Mouse (Mus musculus) liver, embryonic 13.5 days (tissue): ENCODE measurements around the gene Exoc7. TPM values are rescaled to one million over a fixed set of nuclear protein-coding genes. Genes with fewer than 3 reads are reported as not detected.

Source experiments
- ATAC-seq: fragments of 200-750 bp; cut with Nextera tagmentation; 2 replicates; pipeline ENCODE4 v1.8.0; 2017; ENCODE audit warnings: low read depth, mild to moderate bottlenecking, moderate number of reproducible peaks, moderate library complexity
- DNase-seq: peaks from one replicate; pipeline ENCODE4 v3.0.0; 2022
- H3K27ac ChIP-seq: fragments of 300-500 bp; sonication (generic); 2 replicates; pipeline ENCODE4 v1.5.1; 2015; ENCODE audit warnings: moderate library complexity, mild to moderate bottlenecking, inconsistent platforms
- H3K27me3 ChIP-seq: fragments of 300-500 bp; sonication (generic); 2 replicates; pipeline ENCODE4 v1.6.1; 2015; ENCODE audit warnings: mild to moderate bottlenecking, inconsistent platforms
- H3K36me3 ChIP-seq: fragments of 300-500 bp; sonication (generic); 2 replicates; pipeline ENCODE4 v1.6.1; 2015; ENCODE audit warnings: mild to moderate bottlenecking, inconsistent platforms
- H3K4me1 ChIP-seq: fragments of 300-500 bp; sonication (generic); replicated peaks from 2 replicates; pipeline ENCODE4 v1.6.1; 2015; ENCODE audit warnings: inconsistent platforms
- H3K4me2 ChIP-seq: fragments of 300-500 bp; sonication (generic); 2 replicates; pipeline ENCODE4 v1.6.1; 2015; ENCODE audit warnings: inconsistent platforms, mild to moderate bottlenecking, moderate library complexity
- H3K4me3 ChIP-seq: fragments of 300-500 bp; sonication (generic); replicated peaks from 2 replicates; pipeline ENCODE4 v1.5.1; 2015; ENCODE audit warnings: mild to moderate bottlenecking, inconsistent platforms
- H3K9ac ChIP-seq: fragments of 300-500 bp; sonication (generic); 2 replicates; pipeline ENCODE4 v1.6.1; 2015; ENCODE audit warnings: mild to moderate bottlenecking, inconsistent platforms
- H3K9me3 ChIP-seq: fragments of 300-500 bp; sonication (generic); replicated peaks from 2 replicates; pipeline ENCODE4 v1.6.1; 2016; ENCODE audit warnings: inconsistent platforms
- WGBS: fragments of 180-500 bp; shearing (Covaris S2); methylation state at CpG from one replicate; pipeline ENCODE4 v1.1.7; 2015; ENCODE audit not compliant: insufficient replicate concordance; 5-methylcytosine and 5-hydroxymethylcytosine counted together
- polyA plus RNA-seq: library from polyadenylated mRNA; unstranded; fragments of >200 nt; fragmentation: Nextera tagmentation; extraction: Ambion mirVana; gene quantifications from 2 replicates; pipeline ENCODE4 v1.2.1, GENCODE M21; 2015

Gene Exoc7
- polyA plus RNA-seq, 1 experiment from 2014 or later = 21.3 TPM

DNA sequence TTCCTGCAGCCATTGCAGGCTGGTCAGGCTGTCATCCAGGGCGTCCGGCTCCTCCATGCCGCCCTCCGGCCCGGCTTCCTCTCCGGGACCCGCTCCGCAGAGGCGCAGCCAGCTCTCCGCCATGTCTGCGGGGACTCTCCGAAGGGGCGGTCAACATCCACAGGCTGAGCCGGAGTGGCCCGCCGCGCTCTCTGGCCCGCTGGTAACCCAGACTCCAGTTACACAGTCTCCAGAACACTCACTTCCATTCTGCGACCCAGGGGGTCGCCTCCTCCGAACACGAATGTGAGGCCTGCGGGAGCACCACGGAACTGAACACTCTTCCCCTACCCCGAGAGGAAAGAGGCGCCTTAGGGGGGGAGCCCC, 27.4 kb upstream of the Exoc7 start:
- Histone ChIP-seq H3K9ac (0 out of 2 replicates have a peak overlapping the region, but pooled peaks have one; percentile 17), H3K9me3 (no peaks in the 10 kb centered on the region), H3K36me3 (no peaks in the 10 kb centered on the region), H3K27ac (no peak overlapping the region), H3K4me2 (peak overlapping the region; percentile 97), H3K27me3 (peaks cover 74% of the 10 kb centered on the region), H3K4me1 (peaks cover 46% of the 10 kb centered on the region), H3K4me3 (peak overlapping the region; percentile 70)
- DNase-seq (no peak), ATAC-seq (no peak)
- 10% methylated on average over 26 of the region's 26 CpGs for WGBS

GRCm38 (mm10) chr11:116333526-116334416, 26.7 kb upstream of the Exoc7 start:
- 0 out of 2 replicates have a peak overlapping the region, but pooled peaks have one; percentile 17 for H3K9ac ChIP-seq
- DNase-seq = no peak
- ATAC-seq = no peak
- H3K36me3 ChIP-seq = no peaks in the 10 kb centered on the region
- peak overlapping the region; percentile 97 for H3K4me2 ChIP-seq
- peak overlapping the region; percentile 70 for H3K27ac ChIP-seq
- peaks cover 74% of the 10 kb centered on the region for H3K27me3 ChIP-seq
- 19% methylated on average over 31 of the region's 31 CpGs for WGBS
- peaks cover 40% of the 10 kb centered on the region for H3K4me1 ChIP-seq
- peak overlapping the region; percentile 70 for H3K4me3 ChIP-seq
- no peaks in the 10 kb centered on the region for H3K9me3 ChIP-seq

DNA sequence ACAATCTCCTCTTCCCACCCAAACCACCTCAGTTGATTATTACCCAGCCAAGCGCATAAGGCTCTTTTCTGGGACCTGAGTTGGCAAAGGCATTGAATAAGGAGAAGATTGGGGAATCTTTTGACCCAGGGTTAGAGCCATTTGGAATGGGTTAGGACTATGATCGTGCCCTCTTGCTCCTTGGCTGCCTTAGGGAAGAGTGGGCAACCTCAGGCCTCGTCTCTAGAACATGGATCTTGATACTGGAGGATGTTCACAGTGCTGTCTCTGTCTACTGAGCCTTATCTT, 25.9 kb upstream of the Exoc7 start:
- H3K4me2 ChIP-seq = peak overlapping the region; percentile 97
- no peak for ATAC-seq
- peak overlapping the region; percentile 70; the same call in 1 of the 2 replicates for H3K4me3 ChIP-seq
- no peaks in the 10 kb centered on the region for H3K36me3 ChIP-seq
- peaks cover 39% of the 10 kb centered on the region for H3K4me1 ChIP-seq
- no peaks in the 10 kb centered on the region for H3K9me3 ChIP-seq
- H3K27ac ChIP-seq = peak overlapping the region; percentile 70
- H3K27me3 ChIP-seq = peaks cover 65% of the 10 kb centered on the region
- no peak overlapping the region for H3K9ac ChIP-seq
- WGBS = 39% methylated on average over 3 of the region's 3 CpGs
- no peak for DNase-seq

DNA sequence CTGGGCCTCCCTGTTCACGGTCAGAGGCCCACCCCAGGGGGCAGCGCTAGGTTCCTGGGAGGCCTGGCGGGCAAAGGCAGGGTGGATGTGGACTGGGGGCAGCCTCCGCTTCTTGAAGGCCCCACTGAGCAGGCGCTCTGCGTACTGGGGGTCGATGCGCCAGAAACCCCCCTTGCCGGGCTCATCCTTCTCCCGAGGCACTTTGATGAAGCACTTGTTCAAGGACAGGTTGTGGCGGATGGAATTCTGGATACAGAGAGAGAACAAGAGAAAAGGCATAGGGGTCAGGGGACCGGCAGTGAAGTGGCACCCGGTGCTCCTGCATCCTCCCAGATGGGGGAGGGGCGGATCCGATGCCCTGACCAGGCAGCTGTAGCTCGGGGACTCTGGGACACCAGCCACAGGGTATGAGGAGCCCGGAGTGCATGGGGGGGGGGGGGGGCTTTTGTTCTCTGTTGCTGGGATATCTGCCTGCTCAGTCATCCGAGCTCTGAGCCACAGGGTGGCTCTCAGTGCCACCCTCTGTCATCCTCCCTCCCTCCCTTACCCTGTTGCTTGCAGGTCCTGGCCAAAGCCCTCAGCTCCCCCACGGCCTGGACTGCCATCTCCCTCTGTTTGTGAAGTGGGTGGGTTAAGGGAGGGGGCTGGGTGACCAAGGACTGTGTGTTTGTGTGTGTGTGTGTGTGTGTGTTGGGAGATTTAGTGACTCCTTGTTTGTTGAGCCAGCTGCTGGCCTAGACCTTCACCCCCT, 25.4 kb upstream of the Exoc7 start:
- peaks cover 60% of the 10 kb centered on the region for H3K27me3 ChIP-seq
- no peak for DNase-seq
- H3K36me3 ChIP-seq = no peaks in the 10 kb centered on the region
- H3K27ac ChIP-seq = peak overlapping the region; percentile 43
- H3K4me3 ChIP-seq = no peak overlapping the region
- peaks cover 39% of the 10 kb centered on the region for H3K4me1 ChIP-seq
- peak; percentile 27; the same call in 1 of the 2 replicates for ATAC-seq
- 52% methylated on average over 18 of the region's 19 CpGs for WGBS
- H3K9me3 ChIP-seq = no peaks in the 10 kb centered on the region
- no peak overlapping the region; the same call in 1 of the 2 replicates for H3K9ac ChIP-seq
- peak overlapping the region; percentile 26 for H3K4me2 ChIP-seq

DNA sequence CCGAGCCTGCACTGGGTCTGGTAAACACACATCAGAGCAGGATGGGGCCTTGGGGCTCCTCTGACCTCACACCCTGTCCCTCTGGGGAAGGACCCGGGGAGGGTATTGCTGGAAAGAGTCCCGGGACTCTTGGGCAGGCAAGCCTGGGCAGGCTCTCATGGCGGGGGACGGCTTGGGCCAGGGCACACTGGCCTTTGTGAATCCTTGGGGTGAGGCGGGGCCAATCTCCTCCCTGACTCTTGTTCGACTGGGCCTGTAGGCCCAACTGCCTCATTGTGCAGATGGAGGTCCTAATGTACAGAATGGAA, 23.1 kb upstream of the Exoc7 start:
- no peak overlapping the region for H3K4me3 ChIP-seq
- H3K27me3 ChIP-seq = peaks cover 38% of the 10 kb centered on the region
- no peak overlapping the region for H3K4me2 ChIP-seq
- H3K27ac ChIP-seq = no peak overlapping the region
- ATAC-seq = no peak
- no peaks in the 10 kb centered on the region for H3K36me3 ChIP-seq
- 64% methylated on average over 7 of the region's 7 CpGs for WGBS
- peaks cover 29% of the 10 kb centered on the region for H3K4me1 ChIP-seq
- H3K9ac ChIP-seq = no peak overlapping the region
- DNase-seq = no peak
- H3K9me3 ChIP-seq = no peaks in the 10 kb centered on the region

DNA sequence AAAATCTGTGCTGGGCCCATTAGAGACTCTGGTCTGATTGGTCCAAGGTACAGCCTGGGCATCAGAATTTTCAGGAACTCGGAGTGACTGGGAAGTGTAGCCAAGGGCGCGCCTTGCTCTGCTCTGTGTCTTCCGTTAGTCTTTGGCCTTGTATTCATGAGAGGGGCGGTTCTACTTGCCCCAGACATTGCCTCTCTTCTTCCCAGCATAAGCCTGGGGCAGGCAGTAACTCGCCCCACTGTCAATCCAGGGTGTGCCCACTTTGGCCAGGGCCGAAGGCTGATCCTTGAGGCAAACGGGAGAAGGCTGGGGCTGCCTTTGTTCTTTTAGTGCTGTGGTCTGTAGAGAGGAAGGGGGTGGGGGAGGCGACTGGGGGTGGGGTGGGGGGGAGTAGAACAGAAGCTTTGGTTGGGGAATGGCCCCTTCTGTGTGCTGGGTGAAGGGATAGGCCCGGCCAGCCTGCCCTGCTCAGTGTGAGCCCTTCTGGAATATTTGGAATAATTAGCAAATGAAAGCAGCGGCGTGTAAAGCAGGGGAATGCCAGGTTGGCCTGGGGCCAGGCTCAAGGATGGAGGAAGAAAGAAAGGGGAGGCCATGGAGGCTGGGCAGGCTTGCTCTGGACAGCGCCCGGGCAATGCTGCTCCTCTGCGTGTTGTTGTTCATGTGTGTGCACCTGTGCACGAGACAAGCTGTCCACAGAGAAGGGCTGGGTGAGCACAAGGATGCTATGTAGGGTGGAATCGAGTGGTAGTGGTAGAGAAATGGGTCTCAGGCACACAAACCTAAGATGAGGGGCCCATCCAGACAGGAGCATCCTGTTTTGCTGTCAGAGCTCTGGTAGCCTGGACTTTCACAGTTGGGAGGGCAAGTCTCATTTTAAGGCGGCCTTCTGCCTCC, 22.5 kb upstream of the Exoc7 start:
- Histone ChIP-seq H3K4me1 (peaks cover 23% of the 10 kb centered on the region), H3K9ac (no peak overlapping the region), H3K27ac (no peak overlapping the region), H3K9me3 (no peaks in the 10 kb centered on the region), H3K4me3 (no peak overlapping the region), H3K27me3 (peaks cover 32% of the 10 kb centered on the region), H3K36me3 (no peaks in the 10 kb centered on the region), H3K4me2 (no peak overlapping the region)
- WGBS = 61% methylated on average over 18 of the region's 18 CpGs
- ATAC-seq (no peak), DNase-seq (no peak)

- 71% methylated on average over 7 of the region's 7 CpGs for WGBS
- Histone ChIP-seq H3K4me3 (no peak overlapping the region), H3K4me1 (peaks cover 7% of the 10 kb centered on the region), H3K4me2 (no peak overlapping the region), H3K27ac (no peak overlapping the region), H3K9ac (no peak overlapping the region), H3K9me3 (no peaks in the 10 kb centered on the region), H3K27me3 (peaks cover 7% of the 10 kb centered on the region), H3K36me3 (no peaks in the 10 kb centered on the region)
- DNase-seq = no peak
- ATAC-seq = no peak
These were observed 20.1 kb upstream of the Exoc7 start for GRCm38 (mm10) chr11:116326963-116327603.

DNA sequence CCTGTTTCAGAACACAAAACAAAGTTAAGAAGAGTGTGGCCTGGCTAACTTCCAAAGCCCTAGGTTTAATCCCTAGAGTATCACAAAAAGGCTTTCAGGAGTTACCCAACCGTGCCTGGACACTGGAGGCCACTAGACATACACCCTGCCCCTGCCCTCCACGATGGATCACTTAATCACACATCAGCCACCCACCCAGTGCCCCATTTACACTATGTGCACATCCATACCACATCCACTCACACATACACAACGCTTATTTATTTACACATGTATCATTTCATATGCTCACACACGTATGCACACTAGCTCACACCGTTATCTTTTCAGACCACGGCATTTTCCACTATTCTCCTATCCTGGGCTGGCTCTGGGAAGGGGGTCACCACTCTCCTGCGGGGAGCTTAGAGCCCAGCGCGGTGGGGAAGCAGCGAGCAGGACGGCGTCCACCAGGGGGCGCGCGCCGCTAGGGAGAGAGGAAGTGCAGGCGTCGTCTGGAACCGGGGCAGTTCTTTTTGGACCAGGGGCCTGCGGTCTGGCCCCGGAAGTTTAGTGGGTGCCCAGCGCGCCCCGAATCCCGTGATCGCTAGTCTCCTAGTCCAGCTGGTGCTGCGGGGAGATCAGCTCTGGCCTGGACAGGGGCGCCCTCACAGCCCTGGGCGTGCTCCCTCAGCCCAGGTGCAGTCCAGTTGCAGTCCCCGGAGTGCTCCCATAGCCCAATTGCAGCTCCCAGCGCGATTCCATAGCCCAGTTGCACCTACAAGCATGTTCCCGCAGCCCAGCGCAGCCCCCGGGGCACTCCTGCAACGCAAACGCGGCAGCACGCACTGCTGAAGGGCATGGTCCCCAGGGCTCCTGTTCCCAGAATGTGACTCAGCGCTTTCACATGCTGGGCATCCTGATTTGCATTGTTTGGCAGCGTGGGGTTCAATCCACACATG, 12.0 kb upstream of the Exoc7 start:
- DNase-seq = peak; percentile 67
- WGBS = 1% methylated on average over 41 of the region's 41 CpGs

GRCm38 (mm10) chr11:116312359-116312758, 5.3 kb upstream of the Exoc7 start:
- H3K9me3 ChIP-seq = no peaks in the 10 kb centered on the region
- H3K27ac ChIP-seq = no peak overlapping the region
- DNase-seq (no peak), ATAC-seq (no peak)
- H3K36me3 ChIP-seq = no peaks in the 10 kb centered on the region
- H3K9ac ChIP-seq = no peak overlapping the region
- WGBS = 62% methylated on average over 8 of the region's 8 CpGs
- H3K4me3 ChIP-seq = no peak overlapping the region
- H3K4me1 ChIP-seq = peaks cover 25% of the 10 kb centered on the region
- no peak overlapping the region for H3K4me2 ChIP-seq
- H3K27me3 ChIP-seq = peaks cover 6% of the 10 kb centered on the region; the same call in 1 of the 2 replicates

More for the DNA sequence above, 12.0 kb upstream of the Exoc7 start:
- Histone ChIP-seq H3K4me1 (peaks cover 8% of the 10 kb centered on the region), H3K36me3 (no peaks in the 10 kb centered on the region), H3K27me3 (peaks cover 7% of the 10 kb centered on the region; the same call in 1 of the 2 replicates), H3K9me3 (no peaks in the 10 kb centered on the region), H3K9ac (peak overlapping the region; percentile 73), H3K4me3 (peak overlapping the region; percentile 56), H3K27ac (no peak overlapping the region), H3K4me2 (peak overlapping the region; percentile 89)
- peak; percentile 74 for ATAC-seq

DNA sequence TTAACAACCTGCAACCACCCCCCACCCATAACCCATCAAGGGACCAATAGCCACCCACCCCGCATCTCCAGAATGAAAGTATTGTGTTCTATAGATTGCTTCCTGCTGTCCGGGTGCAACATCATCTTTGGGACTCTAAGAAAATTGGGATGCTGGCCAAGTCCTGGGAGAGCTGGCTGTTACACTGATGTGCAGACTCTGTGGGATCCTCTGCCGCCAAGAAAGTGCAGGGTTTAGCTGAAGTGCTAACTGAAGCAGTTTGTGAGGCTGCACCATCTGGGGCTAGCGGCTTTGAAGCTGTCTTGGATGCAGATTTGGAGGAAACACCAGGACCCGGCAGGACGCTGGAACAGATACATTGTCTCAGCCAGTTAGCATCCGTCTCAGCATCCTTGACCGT, 4.1 kb upstream of the Exoc7 start:
- Histone ChIP-seq H3K4me3 (no peak overlapping the region), H3K27me3 (peaks cover 6% of the 10 kb centered on the region; the same call in 1 of the 2 replicates), H3K4me1 (peaks cover 32% of the 10 kb centered on the region), H3K9ac (no peak overlapping the region), H3K4me2 (no peak overlapping the region), H3K9me3 (no peaks in the 10 kb centered on the region), H3K27ac (no peak overlapping the region), H3K36me3 (no peaks in the 10 kb centered on the region)
- DNase-seq = no peak
- 71% methylated on average over 8 of the region's 8 CpGs for WGBS
- ATAC-seq = no peak
